Mouse (Mus musculus): ENCODE measurements at regions not wholly inside any gene's neighbourhood (a gene's known extent, or its start where the extent isn't known, plus 50 kb on each side); places are given as distances from the start of the nearest gene placed in this dataset.
A peak's percentile ranks its signal among the peaks of the same experiment; 100 is the strongest.

GRCm38 (mm10) chrX:13224902-13225301, 55.9 kb upstream of the Ddx3x start:
- Histone ChIP-seq H3K4me3 (ENCODE audit: low read depth, low read length) (no peak overlapping the region), H3K27ac (ENCODE audit: low read depth, low read length) (no peak overlapping the region), H3K27me3 (replicated peaks; ENCODE audit: control insufficient read depth, insufficient read depth, low read length) (no peaks in the 10 kb centered on the region), H3K4me2 (ENCODE audit: low read length) (no peak overlapping the region), H3K4me1 (ENCODE audit: control insufficient read depth, insufficient read depth, low read length) (no peaks in the 10 kb centered on the region), H3K36me3 (ENCODE audit: control insufficient read depth, insufficient read depth, low read length) (no peaks in the 10 kb centered on the region), H3K9ac (ENCODE audit: low read length) (no peak overlapping the region), H3K9me3 (replicated peaks; ENCODE audit: control insufficient read depth, low read length) (no peaks in the 10 kb centered on the region)
- WGBS = 5% methylated on average over 3 of the region's 3 CpGs
- DNase-seq (ENCODE audit: low spot score) (peak; percentile 50), ATAC-seq (peak; percentile 63; the same call in 1 of the 2 replicates)

DNA sequence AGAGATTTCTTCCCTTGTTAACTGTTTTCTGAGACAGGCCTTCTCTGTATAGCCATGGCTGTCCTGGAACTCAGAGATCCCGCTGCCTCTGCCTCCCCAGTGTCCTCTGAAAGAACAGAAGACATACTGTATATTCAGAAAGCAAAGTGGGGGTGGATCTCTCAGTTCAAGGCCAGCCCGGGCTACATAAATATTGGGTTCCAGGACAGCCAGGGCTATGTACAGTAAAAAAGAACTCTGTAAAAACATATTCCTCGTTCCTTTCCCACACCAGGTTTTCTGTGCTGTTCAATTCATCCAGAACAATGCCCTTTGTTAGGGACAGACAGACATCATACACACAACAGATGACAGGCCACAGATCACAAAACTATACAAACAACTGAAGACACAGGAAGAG, 54.3 kb upstream of the Ddx3x start:
- Histone ChIP-seq H3K4me1 (ENCODE audit: control insufficient read depth, insufficient read depth, low read length) (no peaks in the 10 kb centered on the region), H3K9me3 (replicated peaks; ENCODE audit: control insufficient read depth, low read length) (no peaks in the 10 kb centered on the region), H3K4me2 (ENCODE audit: low read length) (no peak overlapping the region), H3K27me3 (replicated peaks; ENCODE audit: control insufficient read depth, insufficient read depth, low read length) (no peaks in the 10 kb centered on the region), H3K9ac (ENCODE audit: low read length) (no peak overlapping the region), H3K4me3 (ENCODE audit: low read depth, low read length) (no peak overlapping the region), H3K36me3 (ENCODE audit: control insufficient read depth, insufficient read depth, low read length) (no peaks in the 10 kb centered on the region), H3K27ac (ENCODE audit: low read depth, low read length) (no peak overlapping the region)
- no peak for ATAC-seq
- DNase-seq (ENCODE audit: low spot score) = no peak
- WGBS = 72% methylated on average over 3 of the region's 3 CpGs

GRCm38 (mm10) chrX:13229891-13230614, 50.7 kb upstream of the Ddx3x start:
- Histone ChIP-seq H3K4me1 (ENCODE audit: control insufficient read depth, insufficient read depth, low read length) (no peaks in the 10 kb centered on the region), H3K27ac (ENCODE audit: low read depth, low read length) (peak overlapping the region; percentile 80), H3K36me3 (ENCODE audit: control insufficient read depth, insufficient read depth, low read length) (no peaks in the 10 kb centered on the region), H3K4me3 (ENCODE audit: low read depth, low read length) (peak overlapping the region; percentile 30), H3K27me3 (replicated peaks; ENCODE audit: control insufficient read depth, insufficient read depth, low read length) (no peaks in the 10 kb centered on the region), H3K9ac (ENCODE audit: low read length) (peak overlapping the region; percentile 44), H3K9me3 (replicated peaks; ENCODE audit: control insufficient read depth, low read length) (no peaks in the 10 kb centered on the region), H3K4me2 (ENCODE audit: low read length) (peak overlapping the region; percentile 52)
- 33% methylated on average over 8 of the region's 8 CpGs for WGBS
- DNase-seq (ENCODE audit: low spot score) (peak; percentile 60), ATAC-seq (peak; percentile 45)

GRCm38 (mm10) chrX:13230615-13231179, 50.1 kb upstream of the Ddx3x start:
- peak overlapping the region; percentile 52 for H3K4me2 ChIP-seq (ENCODE audit: low read length)
- peak overlapping the region; percentile 30 for H3K4me3 ChIP-seq (ENCODE audit: low read depth, low read length)
- 14% methylated on average over 17 of the region's 17 CpGs for WGBS
- no peaks in the 10 kb centered on the region for H3K27me3 ChIP-seq (replicated peaks; ENCODE audit: control insufficient read depth, insufficient read depth, low read length)
- peak overlapping the region; percentile 87 for H3K27ac ChIP-seq (ENCODE audit: low read depth, low read length)
- H3K36me3 ChIP-seq (ENCODE audit: control insufficient read depth, insufficient read depth, low read length) = no peaks in the 10 kb centered on the region
- DNase-seq (ENCODE audit: low spot score) = peak; percentile 98
- H3K9me3 ChIP-seq (replicated peaks; ENCODE audit: control insufficient read depth, low read length) = no peaks in the 10 kb centered on the region
- H3K4me1 ChIP-seq (ENCODE audit: control insufficient read depth, insufficient read depth, low read length) = no peaks in the 10 kb centered on the region
- ATAC-seq = peak; percentile 99
- peak overlapping the region; percentile 49 for H3K9ac ChIP-seq (ENCODE audit: low read length)
